Mouse (Mus musculus) CH12.LX (cell line): Measurements from ENCODE around the gene Fam170b.

ENCODE experiments used
- CTCF ChIP-seq, 2 experiments: IDR thresholded peaks in 1 of 2; conservative IDR thresholded peaks in 1 of 2; 2 replicates each; pipeline ENCODE4 v1.5.1; 2011 to 2012; ENCODE audit warnings: low read depth in 2 of 2, low read length in 2 of 2, improper control_type of control experiment in 1 of 2, inconsistent platforms in 1 of 2, mild to moderate bottlenecking in 1 of 2, moderate library complexity in 1 of 2
- E2F4 ChIP-seq: IDR thresholded peaks from 2 replicates; pipeline ENCODE4 v1.6.1; 2011; ENCODE audit warnings: low read depth, low read length, improper control_type of control experiment; ENCODE audit not compliant: insufficient replicate concordance
- IRF4 ChIP-seq: IDR thresholded peaks from 2 replicates; pipeline ENCODE4 v1.6.1; 2014; ENCODE audit warnings: low read depth, mild to moderate bottlenecking, inconsistent platforms, low read length, improper control_type of control experiment
- JUND ChIP-seq: conservative IDR thresholded peaks from 2 replicates; pipeline ENCODE4 v1.6.1; 2011; ENCODE audit warnings: low read depth, low read length, improper control_type of control experiment
- MEF2A ChIP-seq: IDR thresholded peaks from 2 replicates; pipeline ENCODE4 v1.6.1; 2014; ENCODE audit warnings: low read depth, mild to moderate bottlenecking, inconsistent platforms, low read length, improper control_type of control experiment, borderline replicate concordance
- NELFE ChIP-seq: IDR thresholded peaks from 2 replicates; pipeline ENCODE4 v1.6.1; 2011; ENCODE audit warnings: low read depth, low read length, improper control_type of control experiment
- NRF1 ChIP-seq: IDR thresholded peaks from 2 replicates; pipeline ENCODE4 v1.6.1; 2014; ENCODE audit warnings: low read depth, mild to moderate bottlenecking, inconsistent platforms, low read length, improper control_type of control experiment, moderate library complexity
- POLR2A ChIP-seq: IDR thresholded peaks from 2 replicates; pipeline ENCODE4 v1.6.1; 2011; ENCODE audit warnings: low read depth, mild to moderate bottlenecking, improper control_type of control experiment, low read length
- POLR2AphosphoS2 ChIP-seq: IDR thresholded peaks from 2 replicates; pipeline ENCODE4 v1.6.1; 2011; ENCODE audit warnings: low read depth, low read length, improper control_type of control experiment

DNA sequence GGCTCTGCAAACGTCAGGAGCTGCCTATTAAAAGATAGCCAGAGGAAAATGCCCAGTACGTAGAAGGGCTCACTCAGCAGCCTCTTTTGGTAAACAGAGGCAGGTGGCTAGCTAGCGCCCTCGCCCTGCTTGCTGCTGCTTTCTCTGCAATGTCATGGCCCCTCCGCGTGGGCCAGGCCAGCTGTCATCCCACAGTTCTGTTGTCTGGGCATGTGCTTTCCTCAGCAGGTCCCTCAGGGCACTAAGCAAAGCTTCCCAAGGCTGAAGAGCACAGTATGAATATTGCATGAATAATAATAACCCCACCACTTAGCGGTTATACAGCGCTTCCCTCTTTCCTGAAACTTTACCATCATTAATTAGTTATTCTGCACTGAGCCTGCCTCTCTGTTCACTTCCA lies 37.4 kb upstream of the Fam170b start:
- TF ChIP-seq IRF4 (no peak), POLR2AphosphoS2 (no peak), E2F4 (no peak), NRF1 (no peak), JUND (no peak), CTCF (conservative IDR thresholded peaks at IDR 0.05 in 1 of 2, IDR thresholded peaks at IDR 0.05 in 1 of 2; ENCODE audit: low read depth in 2 of 2, low read length in 2 of 2) (no peak), NELFE (no peak), POLR2A (no peak), MEF2A (no peak)
